Mouse (Mus musculus): Measurements from ENCODE around the gene Sgms1.

GRCm38 (mm10) chr19:32194863-32195262, 194.7 kb downstream of the Sgms1 start:
- TF ChIP-seq CTCF (IDR thresholded peaks at IDR 0.05; ENCODE audit: control insufficient read depth, insufficient read depth, insufficient replicate concordance, low read depth, low read length): no peak
- TF ChIP-seq POLR2A (IDR thresholded peaks at IDR 0.05; ENCODE audit: control insufficient read depth, low read depth, low read length): no peak

All from testis, adult 2 months (tissue).